Mouse (Mus musculus) testis, adult 2 months (tissue): ENCODE measurements around the gene Zbtb16. TPM values are rescaled to one million over a fixed set of nuclear protein-coding genes. Genes with fewer than 3 reads are reported as not detected.
A peak's percentile ranks its signal among the peaks of the same experiment; 100 is the strongest.

Experiments used
- H3K27ac ChIP-seq: fragments of 200-500 bp; 2 replicates; pipeline ENCODE4 v1.5.1; 2012; ENCODE audit warnings: low read depth, low read length; ENCODE audit not compliant: control insufficient read depth, insufficient read depth
- H3K27me3 ChIP-seq: fragments of 200-500 bp; 2 replicates; pipeline ENCODE4 v1.6.1; 2012; ENCODE audit warnings: mild to moderate bottlenecking, low read length, moderate library complexity; ENCODE audit not compliant: control insufficient read depth, insufficient read depth
- H3K36me3 ChIP-seq: fragments of 200-500 bp; 2 replicates; pipeline ENCODE4 v1.6.1; 2012; ENCODE audit warnings: mild to moderate bottlenecking, low read length; ENCODE audit not compliant: control insufficient read depth, insufficient read depth
- H3K4me1 ChIP-seq: fragments of 200-500 bp; 2 replicates; pipeline ENCODE4 v1.6.1; 2012; ENCODE audit warnings: low read length; ENCODE audit not compliant: control insufficient read depth, insufficient read depth
- H3K4me3 ChIP-seq: fragments of 200-500 bp; 2 replicates; pipeline ENCODE4 v1.5.1; 2012; ENCODE audit warnings: low read depth, mild to moderate bottlenecking, low read length, moderate library complexity, mixed read lengths; ENCODE audit not compliant: control insufficient read depth
- CTCF ChIP-seq: fragments of 200-500 bp; IDR thresholded peaks from 2 replicates; pipeline ENCODE4 v1.5.1; 2012; ENCODE audit warnings: low read depth, mild to moderate bottlenecking, inconsistent platforms, low read length, moderate library complexity; ENCODE audit not compliant: control insufficient read depth, insufficient read depth, insufficient replicate concordance
- POLR2A ChIP-seq: fragments of 200-500 bp; IDR thresholded peaks from 2 replicates; pipeline ENCODE4 v1.6.1; 2012; ENCODE audit warnings: low read depth, mild to moderate bottlenecking, inconsistent platforms, low read length, moderate library complexity; ENCODE audit not compliant: control insufficient read depth
- polyA plus RNA-seq: library from polyadenylated mRNA; depleted of rRNA; stranded (reverse); fragments of >200 nt; gene quantifications from 2 replicates; pipeline ENCODE4 v1.2.3, GENCODE M21; 2012

The Zbtb16 gene
- polyA plus RNA-seq, 1 experiment, result 2.6 TPM

GRCm38 (mm10) chr9:48749168-48749567 is 86.9 kb downstream of the Zbtb16 start:
- no peaks in the 10 kb centered on the region for H3K36me3 ChIP-seq
- H3K27ac ChIP-seq, result peak overlapping the region; percentile 64
- TF ChIP-seq CTCF (no peak), POLR2A (no peak)
- H3K4me1 ChIP-seq, result peaks cover 8% of the 10 kb centered on the region
- H3K27me3 ChIP-seq, result no peaks in the 10 kb centered on the region
- H3K4me3 ChIP-seq, result no peak overlapping the region

GRCm38 (mm10) chr9:48748761-48749160 is 87.3 kb downstream of the Zbtb16 start:
- Histone ChIP-seq H3K27ac (peak overlapping the region; percentile 47), H3K36me3 (no peaks in the 10 kb centered on the region), H3K27me3 (no peaks in the 10 kb centered on the region), H3K4me3 (no peak overlapping the region), H3K4me1 (peaks cover 8% of the 10 kb centered on the region)
- no peak for TF ChIP-seq CTCF
- TF ChIP-seq POLR2A, result no peak

- no peaks in the 10 kb centered on the region for H3K36me3 ChIP-seq
- H3K27me3 ChIP-seq, result no peaks in the 10 kb centered on the region
- H3K27ac ChIP-seq, result peak overlapping the region; percentile 47; the same call in 1 of the 2 replicates
- H3K4me1 ChIP-seq, result peaks cover 8% of the 10 kb centered on the region
- no peak for TF ChIP-seq CTCF
- no peak overlapping the region for H3K4me3 ChIP-seq
Measured at GRCm38 (mm10) chr9:48748216-48748615, 87.8 kb downstream of the Zbtb16 start.

GRCm38 (mm10) chr9:48746506-48746905 is 89.5 kb downstream of the Zbtb16 start:
- no peak for TF ChIP-seq CTCF

GRCm38 (mm10) chr9:48745347-48746119 is 90.5 kb downstream of the Zbtb16 start:
- TF ChIP-seq CTCF, result no peak
- TF ChIP-seq POLR2A, result no peak
- H3K4me1 ChIP-seq, result peaks cover 8% of the 10 kb centered on the region
- peak overlapping the region; percentile 14; the same call in 1 of the 2 replicates for H3K27ac ChIP-seq
- no peaks in the 10 kb centered on the region for H3K36me3 ChIP-seq
- H3K4me3 ChIP-seq, result no peak overlapping the region
- no peaks in the 10 kb centered on the region for H3K27me3 ChIP-seq

More at GRCm38 (mm10) chr9:48746506-48746905, 89.5 kb downstream of the Zbtb16 start:
- H3K27me3 ChIP-seq, result no peaks in the 10 kb centered on the region
- no peaks in the 10 kb centered on the region for H3K36me3 ChIP-seq
- H3K4me3 ChIP-seq, result no peak overlapping the region
- H3K4me1 ChIP-seq, result peaks cover 8% of the 10 kb centered on the region
- H3K27ac ChIP-seq, result no peak overlapping the region

- Histone ChIP-seq H3K4me3 (no peak overlapping the region), H3K27ac (peak overlapping the region; percentile 47; the same call in 1 of the 2 replicates), H3K36me3 (no peaks in the 10 kb centered on the region), H3K27me3 (no peaks in the 10 kb centered on the region), H3K4me1 (peaks cover 8% of the 10 kb centered on the region)
- TF ChIP-seq POLR2A, result no peak
- TF ChIP-seq CTCF, result no peak
Measured at GRCm38 (mm10) chr9:48744916-48745315, 91.1 kb downstream of the Zbtb16 start.

GRCm38 (mm10) chr9:48744451-48744850 is 91.6 kb downstream of the Zbtb16 start:
- peaks cover 6% of the 10 kb centered on the region for H3K4me1 ChIP-seq
- H3K4me3 ChIP-seq, result no peak overlapping the region
- H3K27me3 ChIP-seq, result no peaks in the 10 kb centered on the region
- no peak for TF ChIP-seq CTCF
- TF ChIP-seq POLR2A, result no peak
- H3K27ac ChIP-seq, result peak overlapping the region; percentile 47; the same call in 1 of the 2 replicates
- H3K36me3 ChIP-seq, result no peaks in the 10 kb centered on the region

GRCm38 (mm10) chr9:48743338-48744285 is 92.4 kb downstream of the Zbtb16 start:
- no peak overlapping the region for H3K4me3 ChIP-seq
- H3K4me1 ChIP-seq, result peaks cover 8% of the 10 kb centered on the region
- H3K36me3 ChIP-seq, result no peaks in the 10 kb centered on the region
- no peaks in the 10 kb centered on the region for H3K27me3 ChIP-seq
- no peak overlapping the region for H3K27ac ChIP-seq
- TF ChIP-seq POLR2A, result no peak
- TF ChIP-seq CTCF, result no peak
